Mouse (Mus musculus) MEL (cell line): ENCODE measurements at regions not wholly inside any gene's neighbourhood (a gene's known extent, or its start where the extent isn't known, plus 50 kb on each side); places are given as distances from the start of the nearest gene placed in this dataset.

Source experiments
- DNase-seq: peaks from one replicate; pipeline ENCODE4 v3.0.0; 2011; ENCODE audit warnings: low read depth, low spot score
- H3K27ac ChIP-seq: 2 replicates; pipeline ENCODE4 v1.5.1; 2012; ENCODE audit warnings: low read depth, mild to moderate bottlenecking, control low read depth, low read length, moderate library complexity; ENCODE audit not compliant: control insufficient read depth
- H3K27me3 ChIP-seq, 2 experiments: fragments of 150-350 bp in 1 of 2; sonication (generic) in 1 of 2; 2 replicates each; pipeline ENCODE4 v1.6.1; 2012; ENCODE audit warnings: low read length in 2 of 2, mild to moderate bottlenecking in 2 of 2, improper control_type of control experiment in 1 of 2, moderate library complexity in 1 of 2; ENCODE audit not compliant: insufficient read depth in 2 of 2, control insufficient read depth in 1 of 2
- H3K36me3 ChIP-seq, 2 experiments: 2 replicates each; pipeline ENCODE4 v1.6.1; 2012 to 2014; ENCODE audit warnings: low read length in 2 of 2, improper control_type of control experiment in 1 of 2, inconsistent platforms in 1 of 2, mild to moderate bottlenecking in 1 of 2; ENCODE audit not compliant: insufficient read depth in 2 of 2, control insufficient read depth in 1 of 2
- H3K4me1 ChIP-seq, 2 experiments: fragments of 150-350 bp in 1 of 2; sonication (generic) in 1 of 2; 2 replicates each; pipeline ENCODE4 v1.6.1; 2012; ENCODE audit warnings: low read length in 2 of 2, improper control_type of control experiment in 1 of 2, mild to moderate bottlenecking in 1 of 2; ENCODE audit not compliant: insufficient read depth in 2 of 2, control insufficient read depth in 1 of 2
- H3K4me3 ChIP-seq, 2 experiments: fragments of 150-350 bp in 1 of 2; sonication (generic) in 1 of 2; 2 replicates each; pipeline ENCODE4 v1.5.1; 2012; ENCODE audit warnings: low read depth in 2 of 2, low read length in 2 of 2, mild to moderate bottlenecking in 2 of 2, moderate library complexity in 2 of 2, control low read depth in 1 of 2, improper control_type of control experiment in 1 of 2; ENCODE audit not compliant: control insufficient read depth in 1 of 2, insufficient read depth in 1 of 2
- H3K79me2 ChIP-seq: 2 replicates; pipeline ENCODE4 v1.6.1; 2012; ENCODE audit warnings: mild to moderate bottlenecking, low read length, moderate library complexity; ENCODE audit not compliant: control insufficient read depth, poor library complexity, insufficient read depth
- H3K9ac ChIP-seq: 2 replicates; pipeline ENCODE4 v1.6.1; 2012; ENCODE audit warnings: low read depth, mild to moderate bottlenecking, control low read depth, low read length, moderate library complexity; ENCODE audit not compliant: control insufficient read depth, poor library complexity, severe bottlenecking
- H3K9me3 ChIP-seq: fragments of 150-350 bp; sonication (generic); replicated peaks from 2 replicates; pipeline ENCODE4 v1.6.1; 2012; ENCODE audit warnings: mild to moderate bottlenecking, low read length, improper control_type of control experiment, moderate library complexity; ENCODE audit not compliant: insufficient read depth
- EP300 ChIP-seq, 2 experiments: IDR thresholded peaks; 2 replicates each; pipeline ENCODE4 v1.6.1; 2011; ENCODE audit warnings: improper control_type of control experiment in 2 of 2, low read length in 2 of 2, low read depth in 1 of 2, mild to moderate bottlenecking in 1 of 2
- ETS1 ChIP-seq: IDR thresholded peaks from 2 replicates; pipeline ENCODE4 v1.6.1; 2012; ENCODE audit warnings: low read depth, mild to moderate bottlenecking, inconsistent platforms, low read length, improper control_type of control experiment, moderate library complexity
- GABPA ChIP-seq: IDR thresholded peaks from 2 replicates; pipeline ENCODE4 v1.6.1; 2012; ENCODE audit warnings: low read depth, mild to moderate bottlenecking, inconsistent platforms, low read length, improper control_type of control experiment, moderate library complexity
- GATA1 ChIP-seq: IDR thresholded peaks from 2 replicates; pipeline ENCODE4 v1.6.1; 2011; ENCODE audit warnings: low read depth, low read length, improper control_type of control experiment
- HCFC1 ChIP-seq: IDR thresholded peaks from 2 replicates; pipeline ENCODE4 v1.6.1; 2012; ENCODE audit warnings: low read depth, mild to moderate bottlenecking, inconsistent platforms, low read length, improper control_type of control experiment, moderate library complexity
- MEF2A ChIP-seq: IDR thresholded peaks from 2 replicates; pipeline ENCODE4 v1.6.1; 2014; ENCODE audit warnings: low read depth, mild to moderate bottlenecking, inconsistent platforms, low read length, improper control_type of control experiment; ENCODE audit not compliant: poor library complexity, insufficient replicate concordance, severe bottlenecking; ENCODE audit errors: extremely low read depth
- NELFE ChIP-seq: IDR thresholded peaks from 2 replicates; pipeline ENCODE4 v1.6.1; 2011; ENCODE audit warnings: low read depth, low read length, improper control_type of control experiment
- POLR2A ChIP-seq, 2 experiments: IDR thresholded peaks; 2 replicates each; pipeline ENCODE4 v1.6.1; 2011 to 2012; ENCODE audit warnings: low read length in 2 of 2, mild to moderate bottlenecking in 2 of 2, control low read depth in 1 of 2, improper control_type of control experiment in 1 of 2, low read depth in 1 of 2, moderate library complexity in 1 of 2; ENCODE audit not compliant: control insufficient read depth in 1 of 2, insufficient read depth in 1 of 2, poor library complexity in 1 of 2
- POLR2AphosphoS5 ChIP-seq: IDR thresholded peaks from 2 replicates; pipeline ENCODE4 v1.6.1; 2012; ENCODE audit warnings: low read depth, borderline replicate concordance, mild to moderate bottlenecking, inconsistent platforms, low read length, moderate library complexity, mixed read lengths
- RAD21 ChIP-seq: IDR thresholded peaks from 2 replicates; pipeline ENCODE4 v1.6.1; 2011; ENCODE audit warnings: mild to moderate bottlenecking, low read depth, low read length, improper control_type of control experiment
- SIN3A ChIP-seq: IDR thresholded peaks from 2 replicates; pipeline ENCODE4 v1.6.1; 2012; ENCODE audit warnings: low read length, improper control_type of control experiment, inconsistent platforms
- TCF12 ChIP-seq: IDR thresholded peaks from 2 replicates; pipeline ENCODE4 v1.6.1; 2014; ENCODE audit warnings: low read depth, mild to moderate bottlenecking, inconsistent platforms, low read length, improper control_type of control experiment, moderate library complexity
- USF2 ChIP-seq, 2 experiments: IDR thresholded peaks; 2 replicates each; pipeline ENCODE4 v1.6.1; 2011 to 2012; ENCODE audit warnings: improper control_type of control experiment in 2 of 2, low read length in 2 of 2, borderline replicate concordance in 1 of 2, inconsistent platforms in 1 of 2, low read depth in 1 of 2, mild to moderate bottlenecking in 1 of 2; ENCODE audit not compliant: insufficient read depth in 1 of 2
- ZC3H11A ChIP-seq: IDR thresholded peaks from 2 replicates; pipeline ENCODE4 v1.6.1; 2012; ENCODE audit warnings: low read depth, mild to moderate bottlenecking, inconsistent platforms, low read length, improper control_type of control experiment
- ZKSCAN1 ChIP-seq: IDR thresholded peaks from 2 replicates; pipeline ENCODE4 v1.6.1; 2012; ENCODE audit warnings: low read depth, mild to moderate bottlenecking, inconsistent platforms, low read length, improper control_type of control experiment, moderate library complexity
- ZMIZ1 ChIP-seq: IDR thresholded peaks from 2 replicates; pipeline ENCODE4 v1.6.1; 2012; ENCODE audit warnings: low read depth, mild to moderate bottlenecking, inconsistent platforms, low read length, improper control_type of control experiment, moderate library complexity

DNA sequence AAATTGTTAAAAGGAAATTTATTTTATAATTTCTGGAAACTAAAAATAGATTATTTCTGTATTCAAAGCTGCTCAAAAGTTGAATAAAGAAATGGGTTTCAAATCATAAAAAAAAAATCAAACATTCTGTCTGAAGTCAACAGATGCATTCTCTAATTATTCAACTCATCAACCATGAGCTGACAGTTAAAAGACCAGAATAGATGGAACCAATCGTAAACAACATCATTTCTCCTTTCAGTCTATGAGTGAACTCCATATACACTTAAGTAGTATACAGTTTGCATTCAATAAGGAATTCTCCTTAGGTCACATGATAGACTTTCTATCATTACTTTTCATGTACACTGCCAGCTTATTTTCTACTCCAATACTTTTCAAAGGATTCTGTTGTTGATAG lies 2308.0 kb downstream of the Pcdh9 start:
- H3K4me1 ChIP-seq = no peaks in the 10 kb centered on the region
- no peak overlapping the region for H3K4me3 ChIP-seq
- no peaks in the 10 kb centered on the region for H3K36me3 ChIP-seq
- H3K27me3 ChIP-seq = no peaks in the 10 kb centered on the region
- no peak for DNase-seq
- H3K27ac ChIP-seq = no peak overlapping the region
- TF ChIP-seq HCFC1 (no peak), ZMIZ1 (no peak), POLR2A (IDR thresholded peaks at IDR 0.05; ENCODE audit: control insufficient read depth in 1 of 2, insufficient read depth in 1 of 2, low read depth in 1 of 2, low read length in 2 of 2, poor library complexity in 1 of 2) (no peak), RAD21 (no peak), GABPA (no peak), NELFE (no peak), SIN3A (no peak), ETS1 (no peak), GATA1 (no peak)
- H3K9ac ChIP-seq = no peak overlapping the region
- H3K9me3 ChIP-seq = no peaks in the 10 kb centered on the region
- H3K79me2 ChIP-seq = no peaks in the 10 kb centered on the region

DNA sequence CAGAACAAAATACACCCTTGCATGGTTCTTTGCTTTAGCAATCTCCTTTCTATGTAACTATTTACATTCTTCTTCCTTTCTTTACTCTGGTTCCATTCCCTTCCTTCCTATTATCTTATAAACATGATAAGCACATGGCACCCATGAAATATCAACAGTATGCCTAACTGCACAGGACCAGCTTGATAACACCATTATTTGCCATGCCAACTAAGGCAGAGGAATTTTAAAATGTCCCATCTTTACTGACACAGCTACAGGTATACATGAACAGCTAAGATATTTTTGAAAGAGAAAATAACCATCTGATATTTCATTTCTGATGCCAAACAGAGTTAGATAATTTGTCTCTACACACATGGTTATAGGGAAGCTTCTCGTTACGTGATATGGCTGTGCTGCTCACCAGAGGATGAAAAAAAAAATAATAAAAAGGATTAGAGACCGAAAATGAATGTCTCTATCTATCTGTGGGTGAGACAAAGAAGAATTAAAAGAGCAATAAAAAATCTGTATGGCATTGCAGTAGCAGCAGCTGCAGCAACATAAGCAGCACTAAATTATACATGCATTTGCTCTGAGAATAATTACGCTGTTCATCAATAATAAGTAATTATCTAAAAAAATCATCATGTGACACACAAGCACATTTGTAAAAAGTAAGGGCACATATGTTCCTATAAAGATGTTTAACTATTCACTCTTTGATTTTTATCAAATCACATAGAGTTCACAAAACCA lies 2308.6 kb downstream of the Pcdh9 start:
- no peaks in the 10 kb centered on the region for H3K79me2 ChIP-seq
- no peaks in the 10 kb centered on the region for H3K27me3 ChIP-seq
- H3K36me3 ChIP-seq = no peaks in the 10 kb centered on the region
- TF ChIP-seq USF2 (IDR thresholded peaks at IDR 0.05; ENCODE audit: borderline replicate concordance in 1 of 2, insufficient read depth in 1 of 2, low read depth in 1 of 2, low read length in 2 of 2) = no peak
- TF ChIP-seq TCF12 = peak; percentile 31; the same call in 1 of the 2 replicates
- peak; percentile 41; a peak in 1 of 4 replicates for TF ChIP-seq EP300 (IDR thresholded peaks at IDR 0.05; ENCODE audit: low read depth in 1 of 2, low read length in 2 of 2)
- TF ChIP-seq GATA1 = peak; percentile 24; the same call in 1 of the 2 replicates
- no peak for TF ChIP-seq ZC3H11A
- TF ChIP-seq ZKSCAN1 = no peak
- no peak for TF ChIP-seq POLR2AphosphoS5
- no peak for TF ChIP-seq MEF2A
- no peaks in the 10 kb centered on the region for H3K4me1 ChIP-seq
- no peaks in the 10 kb centered on the region for H3K9me3 ChIP-seq
- H3K27ac ChIP-seq = no peak overlapping the region
- H3K9ac ChIP-seq = no peak overlapping the region
- no peak overlapping the region for H3K4me3 ChIP-seq
- no peak for DNase-seq
